Mouse (Mus musculus): Measurements from ENCODE around the gene Dync2h1.
"Not testable (repeated sequence)": the region's sequence is repeated elsewhere in the genome, so short reads cannot be mapped to it uniquely, and the experiment has no call there.

Gene Dync2h1

DNA sequence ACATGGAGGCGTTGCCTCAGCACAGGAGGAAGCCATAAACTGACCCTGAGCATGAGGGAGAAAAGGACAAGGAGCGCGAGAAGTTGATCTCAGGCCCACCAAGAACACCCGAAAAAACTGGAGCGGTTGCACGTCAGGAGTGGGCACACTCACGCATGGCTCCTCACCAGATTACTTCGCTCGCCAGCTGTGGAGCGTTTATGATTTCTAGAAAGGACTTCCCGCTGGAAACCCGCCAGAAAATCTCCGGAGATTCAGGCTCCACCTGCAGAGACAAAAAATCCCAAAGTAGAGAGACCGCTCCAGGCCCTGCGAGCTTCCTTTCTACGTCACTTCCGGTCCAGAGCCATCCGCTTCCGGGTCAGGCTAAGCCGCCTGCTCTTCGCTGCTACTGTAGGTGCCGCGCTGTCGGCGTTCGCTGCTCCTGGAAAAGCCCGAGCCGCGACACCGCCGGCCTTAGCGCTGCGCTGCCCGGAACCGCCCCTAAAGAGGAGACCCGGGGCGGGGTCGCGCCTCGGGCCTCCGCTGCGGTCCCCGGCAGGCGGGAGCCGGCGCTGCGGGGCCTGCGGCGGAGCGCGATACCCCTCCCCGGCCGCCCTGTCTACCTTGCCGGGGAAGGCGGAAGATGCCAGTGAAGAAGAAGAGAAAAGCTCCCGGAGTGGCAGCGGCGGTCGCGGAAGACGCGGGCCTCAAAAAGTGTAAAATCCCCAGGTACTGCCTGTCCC lies at the start of gene Dync2h1, which contains the start of gene Dcun1d5:
Dync2h1 (minus strand) TSS at position 275 of the 725 bp plus-strand sequence.
Dcun1d5 (plus strand) TSS at position 349 of the 725 bp plus-strand sequence.
- DNase-seq (ENCODE audit: low spot score): peak; percentile 91

DNA sequence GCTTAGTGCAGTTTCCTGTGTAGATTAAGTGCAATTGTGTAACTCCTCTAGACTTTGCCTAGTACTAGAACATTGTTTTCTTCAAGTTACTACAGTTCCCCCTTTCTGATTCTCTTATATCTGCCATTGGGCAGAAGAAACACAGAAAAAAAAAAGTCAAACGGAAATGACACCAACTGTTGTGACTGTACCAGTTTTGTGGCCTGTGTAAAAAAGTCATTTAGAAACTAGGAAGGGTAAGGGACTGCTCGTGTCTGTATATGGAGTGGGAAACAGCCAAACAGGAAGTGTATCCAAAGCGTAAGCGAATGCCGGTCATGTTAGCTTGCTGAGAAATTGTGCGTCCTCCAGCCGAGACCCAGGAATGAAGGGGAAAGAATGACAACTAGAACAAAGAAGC lies 37.2 kb upstream of the Dync2h1 start:
- no peak for DNase-seq (ENCODE audit: low spot score)

DNA sequence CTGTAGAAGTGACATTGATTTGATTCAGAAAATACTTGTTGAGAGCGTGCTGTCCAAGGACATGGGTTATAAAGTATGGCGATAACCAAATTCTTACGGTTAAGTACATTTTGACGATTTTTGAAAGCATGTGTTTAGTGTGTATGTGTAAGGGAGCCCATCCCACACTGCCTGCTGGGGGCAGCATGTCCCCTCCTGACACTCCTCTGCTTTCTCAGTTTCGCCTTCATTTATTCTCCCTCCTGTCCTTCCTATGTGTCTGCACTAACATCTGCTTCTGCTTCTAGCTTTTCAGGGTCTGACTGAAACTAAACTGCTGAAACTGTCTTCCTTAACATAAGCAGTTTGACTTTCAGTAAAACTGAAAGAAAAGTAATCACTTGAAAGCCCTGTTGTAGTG lies 36.8 kb upstream of the Dync2h1 start:
- DNase-seq (ENCODE audit: low spot score): no peak

- DNase-seq (ENCODE audit: low spot score): no peak
Observed at GRCm38 (mm10) chr9:7216240-7216639, 32.0 kb upstream of the Dync2h1 start.

DNA sequence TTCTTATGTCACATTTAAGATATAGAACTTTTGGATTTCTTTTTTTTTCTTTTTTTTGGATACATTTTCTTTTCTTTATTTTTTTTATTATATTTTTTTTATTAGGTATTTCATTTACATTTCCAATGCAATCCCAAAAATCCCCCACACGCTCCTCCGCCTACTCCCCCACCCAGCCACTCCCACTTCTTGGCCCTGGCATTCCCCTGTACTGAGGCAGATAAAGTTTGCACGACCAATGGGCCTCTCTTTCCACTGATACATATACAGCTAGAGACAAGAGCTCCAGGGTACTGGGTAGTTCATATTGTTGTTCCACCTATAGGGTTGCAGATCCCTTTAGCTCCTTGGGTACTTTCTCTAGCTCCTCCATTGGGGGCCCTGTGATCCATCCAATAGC lies 6.4 kb upstream of the Dync2h1 start:
- DNase-seq (ENCODE audit: low spot score): not testable (repeated sequence)

GRCm38 (mm10) chr9:7184897-7185291 lies 648 bp upstream of the Dync2h1 start:
- peak; percentile 3 for DNase-seq (ENCODE audit: low spot score)

DNA sequence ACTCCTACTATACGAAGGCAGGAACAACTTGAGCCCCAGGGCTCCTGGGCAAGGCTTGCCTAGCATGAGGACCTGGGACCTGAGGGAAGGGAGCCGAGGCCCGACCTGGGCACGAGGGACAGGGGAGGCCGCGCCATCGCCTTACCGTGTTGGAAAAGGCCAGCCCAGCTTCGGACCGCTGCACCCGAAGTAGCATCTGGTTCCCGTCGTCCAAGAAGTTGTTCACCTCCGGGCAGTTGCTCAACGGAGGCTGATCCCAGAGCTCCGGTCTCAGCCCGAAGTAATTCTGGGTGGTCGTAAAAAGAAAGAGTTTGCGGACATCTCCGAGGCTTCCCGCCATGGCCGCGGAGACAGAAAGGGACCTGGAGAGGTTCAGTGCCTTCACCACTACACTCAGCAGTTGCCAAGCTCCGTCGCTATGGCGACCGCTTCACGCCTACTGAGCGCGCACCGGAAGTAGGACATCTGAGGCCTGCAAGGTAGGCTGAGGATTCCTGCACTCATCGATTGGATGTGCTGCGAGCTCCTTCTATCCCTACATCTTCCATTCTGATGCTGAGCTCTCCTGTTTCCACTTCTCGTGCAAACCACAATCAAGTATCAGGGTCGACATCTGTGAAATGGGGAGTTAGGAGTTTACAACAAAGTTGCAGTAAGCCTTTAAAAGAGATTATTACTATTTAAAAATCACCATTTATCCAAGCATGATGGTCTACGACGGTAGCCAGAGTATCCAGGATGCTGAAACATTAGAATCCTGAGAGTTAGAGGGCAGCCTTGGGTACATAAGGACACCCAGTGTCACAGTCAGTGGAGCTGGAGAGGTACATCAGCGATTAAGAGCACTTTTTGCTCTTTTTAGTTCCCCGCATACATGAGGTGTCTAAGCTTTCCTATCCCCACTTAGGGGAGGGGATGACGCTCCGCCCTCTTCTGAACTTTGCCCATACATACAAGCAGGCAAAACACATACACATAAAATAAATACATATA lies 7.3 kb downstream of the Dync2h1 start:
- DNase-seq (ENCODE audit: low spot score): peak; percentile 86

DNA sequence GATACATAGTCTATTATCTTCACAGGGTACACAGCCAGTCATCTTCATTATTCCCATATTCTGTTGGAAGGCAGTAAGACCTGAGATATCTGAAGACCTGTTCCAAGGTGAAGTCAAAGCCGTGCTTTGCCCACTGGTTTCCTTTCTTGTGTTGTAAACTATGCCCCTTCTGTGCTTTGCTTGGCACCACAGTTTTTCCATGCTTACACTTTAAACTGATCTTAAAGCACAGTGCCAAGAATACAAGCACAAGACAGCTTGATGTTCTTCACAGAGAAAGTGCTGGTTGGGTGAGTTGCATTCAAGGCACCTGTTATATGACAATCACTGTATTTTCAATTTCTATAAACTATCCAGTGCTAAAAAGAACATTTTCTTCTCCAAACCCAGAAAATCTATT lies 10.5 kb downstream of the Dync2h1 start:
- DNase-seq (ENCODE audit: low spot score): no peak

DNA sequence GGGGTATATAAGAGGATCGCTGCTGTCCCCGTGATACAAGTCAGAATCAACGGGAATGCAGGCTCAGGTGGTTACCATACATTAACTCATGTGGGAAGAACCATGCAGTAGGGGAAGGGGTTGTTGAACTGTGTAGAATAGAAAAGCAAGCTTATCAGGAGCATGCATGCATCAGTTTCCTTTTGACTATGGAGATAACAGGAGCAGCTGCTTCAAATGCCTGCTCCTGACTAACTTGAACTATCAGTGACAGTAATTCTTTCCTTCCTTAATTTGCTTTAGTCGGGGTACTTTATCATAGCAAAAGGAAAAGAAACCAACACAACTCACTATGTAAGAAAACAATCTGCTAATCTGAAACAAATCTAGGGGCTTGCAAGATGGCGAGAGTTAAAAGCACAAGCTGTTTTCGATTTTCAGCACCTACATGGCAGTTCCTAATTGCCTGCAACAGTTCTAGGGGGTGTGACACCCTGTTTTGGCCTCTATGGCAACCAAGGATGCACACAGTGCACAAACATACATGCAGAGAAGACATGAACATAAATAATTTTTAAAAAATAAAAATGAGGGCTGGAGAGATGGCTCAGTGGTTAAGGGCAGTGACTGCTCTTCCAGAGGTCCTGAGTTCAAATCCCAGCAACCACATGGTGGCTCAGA lies 16.8 kb downstream of the Dync2h1 start:
- no peak for DNase-seq (ENCODE audit: low spot score)

DNA sequence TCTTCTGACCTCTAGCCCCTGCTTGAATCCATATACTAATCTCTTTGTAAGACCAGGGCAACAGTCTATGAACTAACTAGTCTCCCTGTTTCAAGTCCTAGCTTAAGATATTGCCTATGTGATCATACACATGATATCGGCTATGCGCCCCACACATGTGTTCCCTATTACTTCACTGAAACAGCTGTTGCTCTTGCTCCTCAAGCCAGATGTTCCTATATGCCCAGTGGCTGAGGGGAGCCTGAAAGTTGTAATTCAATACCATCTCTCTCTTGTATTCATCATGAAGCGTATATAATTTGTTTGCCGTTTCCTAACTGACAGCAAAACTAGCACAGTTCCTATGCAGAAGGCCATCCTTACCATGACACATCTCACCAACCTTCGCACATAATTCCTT lies 23.6 kb downstream of the Dync2h1 start:
- no peak for DNase-seq (ENCODE audit: low spot score)

DNA sequence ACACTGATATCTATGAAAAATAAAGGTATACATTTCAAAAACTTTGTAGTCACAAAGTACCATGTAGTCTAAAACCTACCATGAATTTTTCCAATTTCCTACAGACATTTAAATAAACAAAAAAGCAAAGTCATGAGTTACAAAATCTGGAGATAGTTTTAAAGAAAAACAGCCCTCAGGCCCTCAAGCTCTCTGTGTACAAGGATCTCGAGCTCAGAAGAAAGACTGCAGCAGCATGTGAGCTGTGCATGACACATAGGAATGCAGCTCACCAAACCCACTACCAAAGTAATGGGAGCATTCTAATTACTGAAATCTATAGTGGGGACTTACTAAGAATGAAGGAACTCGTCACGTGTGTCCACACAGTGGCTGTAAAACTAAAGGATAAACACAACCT lies 24.5 kb downstream of the Dync2h1 start:
- no peak for DNase-seq (ENCODE audit: low spot score)

DNA sequence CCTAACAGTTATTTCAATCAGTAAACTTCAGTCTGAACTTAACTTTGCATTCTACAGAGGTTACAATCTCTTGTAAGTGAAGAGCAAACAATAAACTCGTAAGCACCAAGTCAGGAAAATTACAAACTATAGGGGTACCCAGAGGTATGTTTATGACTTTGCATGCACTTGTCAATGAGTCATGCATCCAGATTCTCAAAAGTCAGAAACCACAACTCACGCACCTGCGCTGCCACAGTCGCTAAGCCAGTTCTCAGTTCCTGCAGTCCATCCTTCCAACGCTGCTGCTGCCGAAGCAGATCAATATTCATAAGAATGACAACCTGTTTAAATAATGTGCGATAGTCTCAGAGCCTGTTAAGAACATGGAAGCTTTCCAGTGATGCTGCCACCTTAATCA lies 25.6 kb downstream of the Dync2h1 start:
- DNase-seq (ENCODE audit: low spot score): no peak

GRCm38 (mm10) chr9:7154391-7154790 lies 29.9 kb downstream of the Dync2h1 start:
- no peak for DNase-seq (ENCODE audit: low spot score)

DNA sequence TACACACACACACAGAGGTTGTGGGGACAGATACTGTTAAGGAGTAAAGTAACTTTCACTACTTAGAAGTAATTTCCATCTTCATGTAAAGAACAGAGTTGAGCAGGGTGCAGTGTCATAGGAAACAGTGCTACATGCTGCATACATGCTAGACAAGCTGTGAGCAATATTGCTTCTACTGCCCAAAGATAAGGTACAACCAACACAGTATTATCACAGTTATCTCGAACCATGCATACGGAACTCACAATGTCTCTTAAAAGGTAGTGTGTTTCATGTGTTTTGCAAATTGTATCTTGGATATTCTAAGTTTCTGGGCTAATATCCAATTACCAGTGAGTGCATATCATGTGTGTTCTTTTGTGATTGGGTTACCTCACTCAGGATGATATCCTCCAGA lies 61.4 kb downstream of the Dync2h1 start:
- no peak for DNase-seq (ENCODE audit: low spot score)

DNA sequence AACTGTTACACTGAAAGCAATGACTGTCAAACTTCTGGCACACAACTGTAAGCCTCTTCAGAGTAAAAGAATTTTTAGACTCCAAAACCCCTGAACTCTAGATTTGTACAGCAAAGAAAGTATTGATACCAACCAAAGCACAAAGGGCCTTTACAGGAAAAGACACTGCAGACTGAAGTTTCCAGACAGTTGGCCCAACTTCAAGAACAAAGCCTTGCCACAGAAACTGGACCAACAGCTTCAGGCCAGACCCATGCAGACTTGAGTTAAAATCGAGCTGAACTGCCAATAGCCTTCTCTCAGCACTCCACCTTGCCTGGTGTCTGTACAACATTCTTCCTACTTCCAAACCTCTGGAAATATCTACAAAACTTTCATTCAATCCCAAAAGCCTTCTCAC lies 74.1 kb downstream of the Dync2h1 start:
- no peak for DNase-seq (ENCODE audit: low spot score)

DNA sequence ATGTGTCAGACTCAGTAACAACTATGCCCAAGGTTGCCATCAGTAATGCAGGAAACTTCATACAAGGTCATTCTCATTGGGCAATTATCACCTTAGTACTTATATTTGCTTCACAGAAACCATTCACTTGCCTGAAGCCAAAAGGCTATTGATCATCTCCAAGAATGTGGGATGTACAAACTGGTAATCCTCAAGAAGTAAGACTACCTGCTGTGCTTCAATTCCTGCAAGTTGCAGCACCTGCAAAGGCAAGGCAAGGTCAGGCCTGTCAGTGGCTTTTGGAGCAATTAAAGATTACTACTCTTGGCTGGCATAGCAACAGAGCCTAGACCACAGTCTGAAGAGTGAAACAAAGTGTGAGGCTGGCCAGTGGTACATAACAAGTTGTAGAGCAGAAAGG lies 82.9 kb downstream of the Dync2h1 start:
- no peak for DNase-seq (ENCODE audit: low spot score)

- no peak for DNase-seq (ENCODE audit: low spot score)
Observed at GRCm38 (mm10) chr9:7074625-7075024, 109.6 kb downstream of the Dync2h1 start.

DNA sequence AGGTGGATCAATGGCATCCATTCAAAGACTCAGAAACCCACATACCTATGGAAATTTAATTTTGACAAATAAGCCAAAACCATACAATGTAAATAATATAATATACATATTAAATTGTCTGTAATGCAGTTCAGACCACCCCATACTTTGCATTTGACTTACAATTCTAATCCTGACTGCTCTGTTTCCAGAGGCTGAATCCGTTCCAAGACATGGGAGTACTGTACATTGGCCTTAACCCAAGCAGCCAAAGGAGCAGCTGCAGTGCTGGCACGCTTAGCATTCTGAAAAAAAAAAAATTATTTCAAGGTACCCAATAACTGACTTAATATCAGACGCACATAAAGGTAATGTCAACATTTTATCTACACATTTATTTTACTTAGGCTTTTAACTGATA lies 113.4 kb downstream of the Dync2h1 start:
- no peak for DNase-seq (ENCODE audit: low spot score)

- DNase-seq (ENCODE audit: low spot score): no peak
Observed at GRCm38 (mm10) chr9:7050588-7050987, 133.7 kb downstream of the Dync2h1 start.

DNA sequence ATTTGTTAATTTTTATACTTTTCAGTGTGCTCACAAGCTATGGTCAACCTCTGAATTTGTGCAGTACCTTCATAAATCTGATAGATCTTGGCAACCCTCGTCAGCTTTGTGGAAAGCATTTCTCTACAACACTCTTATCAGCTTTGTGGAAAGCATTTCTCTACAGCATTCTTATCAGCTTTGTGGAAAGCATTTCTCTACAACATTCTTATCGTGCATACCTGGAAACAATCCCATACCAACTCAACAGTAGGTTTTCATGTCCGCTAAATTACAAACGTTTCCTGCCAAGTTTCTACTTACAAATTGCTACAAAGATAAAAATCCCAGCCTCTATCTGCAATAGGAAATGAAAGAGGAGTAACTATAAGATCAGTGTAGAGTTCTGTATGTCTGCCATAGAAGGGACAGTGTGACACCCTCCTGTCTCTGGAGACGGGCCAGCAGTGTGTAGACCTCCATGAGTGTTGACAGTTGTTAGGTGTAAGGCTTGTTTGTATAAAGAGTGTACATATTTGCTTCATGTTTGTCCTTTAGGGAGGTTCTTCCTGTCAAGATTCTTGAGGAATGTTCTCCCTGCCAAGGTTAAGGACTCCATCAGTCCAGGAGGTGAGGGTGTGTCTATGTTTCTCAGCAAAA lies 141.5 kb downstream of the Dync2h1 start:
- DNase-seq (ENCODE audit: low spot score): no peak

- DNase-seq (ENCODE audit: low spot score): no peak
Observed at GRCm38 (mm10) chr9:7041231-7041630, 143.0 kb downstream of the Dync2h1 start.

GRCm38 (mm10) chr9:7032553-7032952 lies 151.7 kb downstream of the Dync2h1 start:
- no peak for DNase-seq (ENCODE audit: low spot score)
